Mouse (Mus musculus) layer of hippocampus, adult 11-12 months (tissue): Measurements from ENCODE around the gene Vopp1.

ENCODE experiments used
- DNase-seq: peaks from one replicate; pipeline ENCODE4 v3.0.0; 2022; ENCODE audit warnings: low spot score

Gene Vopp1

DNA sequence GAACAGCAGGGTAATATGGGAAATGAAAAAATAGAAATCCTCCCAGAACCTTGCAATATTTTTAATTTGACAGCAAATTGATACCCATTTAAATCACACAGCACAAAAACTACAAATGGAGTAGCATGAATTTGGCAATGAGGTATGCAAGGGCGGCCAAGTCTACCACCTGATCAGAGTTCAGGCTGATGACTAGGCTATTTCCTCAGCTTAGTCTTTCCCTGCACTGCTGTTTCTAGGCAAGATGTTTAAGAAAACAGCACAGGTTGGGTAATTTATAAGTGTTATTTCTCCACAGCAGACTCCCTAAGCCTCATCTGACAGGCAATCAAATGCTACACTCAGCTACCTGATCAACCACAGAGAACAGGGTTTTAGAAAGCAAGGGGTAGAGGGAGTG is 40.7 kb downstream of the Vopp1 start:
- no peak for DNase-seq

DNA sequence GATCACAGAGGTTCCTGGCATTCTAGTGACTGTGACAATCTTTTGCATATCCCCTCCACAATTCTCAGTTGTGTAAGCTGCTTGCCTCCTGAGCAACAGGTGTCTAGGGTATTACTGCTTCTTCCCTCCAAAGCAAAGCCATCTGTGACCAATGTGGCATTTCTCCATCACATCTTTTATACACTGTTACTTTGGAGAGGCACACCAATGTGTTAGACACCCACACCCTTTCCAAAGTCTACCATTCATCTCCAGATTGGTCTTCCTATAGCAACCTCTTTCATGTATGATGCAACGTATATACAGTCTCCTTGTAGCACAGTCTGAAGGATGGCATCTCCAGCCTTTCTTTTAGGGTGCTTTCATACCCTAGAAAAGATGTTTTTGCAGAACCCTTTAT is 42.3 kb downstream of the Vopp1 start:
- DNase-seq: no peak

GRCm38 (mm10) chr6:57780359-57780758 is 44.6 kb downstream of the Vopp1 start:
- DNase-seq: no peak

DNA sequence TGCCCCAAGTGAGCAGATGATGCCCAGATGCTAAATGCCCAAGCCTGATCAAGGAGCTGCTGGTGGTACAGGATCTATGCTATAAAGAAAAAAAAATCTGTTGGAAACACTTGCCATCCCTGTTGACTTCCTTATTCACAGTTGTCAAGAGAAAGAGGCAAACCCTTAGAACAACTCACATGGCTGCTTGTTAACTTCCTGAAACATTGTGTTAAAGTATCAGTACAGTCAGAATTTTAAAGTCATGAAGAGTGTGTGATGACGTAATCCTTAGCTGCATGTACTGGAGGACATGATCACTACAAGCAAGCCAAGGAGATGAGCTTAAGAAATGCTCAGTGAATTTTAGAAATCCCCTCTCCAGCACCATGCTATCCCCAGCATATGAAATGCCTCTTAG is 51.2 kb downstream of the Vopp1 start:
- DNase-seq: no peak

- no peak for DNase-seq
Measured at GRCm38 (mm10) chr6:57770467-57771190, 54.3 kb downstream of the Vopp1 start.

DNA sequence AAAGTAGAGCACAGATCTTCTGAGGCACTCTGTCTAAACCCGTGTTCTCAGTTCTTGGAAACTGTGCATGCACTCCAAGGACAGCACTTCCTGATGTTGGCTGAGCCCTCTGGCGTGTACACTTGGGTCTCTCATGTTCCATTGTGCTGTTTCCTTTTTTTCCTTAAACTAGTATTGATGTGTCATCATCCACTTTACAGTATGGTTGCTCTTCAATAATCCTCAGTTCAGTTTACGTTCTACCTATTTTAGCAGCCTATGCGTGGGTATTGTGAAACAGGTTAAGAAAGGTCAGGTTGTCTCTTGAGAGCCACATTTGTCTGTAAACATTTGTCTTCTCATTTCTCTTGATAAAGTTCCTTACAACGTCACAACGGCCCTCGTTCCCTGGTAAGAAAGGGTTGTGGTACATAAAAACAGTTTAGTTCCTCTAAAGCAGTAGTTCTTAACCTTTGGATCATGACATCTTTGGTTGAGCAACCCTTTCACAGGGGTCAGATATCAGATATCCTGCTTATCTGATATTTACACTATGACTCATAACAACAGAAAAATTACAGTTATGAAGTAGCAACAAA is 55.9 kb downstream of the Vopp1 start:
- no peak for DNase-seq

- DNase-seq: no peak
Measured at GRCm38 (mm10) chr6:57767112-57767868, 57.7 kb downstream of the Vopp1 start.

- no peak for DNase-seq
Measured at GRCm38 (mm10) chr6:57766287-57766686, 58.7 kb downstream of the Vopp1 start.

- peak; percentile 32 for DNase-seq
Measured at GRCm38 (mm10) chr6:57765095-57765878, 59.7 kb downstream of the Vopp1 start.

GRCm38 (mm10) chr6:57763054-57763453 is 61.9 kb downstream of the Vopp1 start:
- DNase-seq: no peak

DNA sequence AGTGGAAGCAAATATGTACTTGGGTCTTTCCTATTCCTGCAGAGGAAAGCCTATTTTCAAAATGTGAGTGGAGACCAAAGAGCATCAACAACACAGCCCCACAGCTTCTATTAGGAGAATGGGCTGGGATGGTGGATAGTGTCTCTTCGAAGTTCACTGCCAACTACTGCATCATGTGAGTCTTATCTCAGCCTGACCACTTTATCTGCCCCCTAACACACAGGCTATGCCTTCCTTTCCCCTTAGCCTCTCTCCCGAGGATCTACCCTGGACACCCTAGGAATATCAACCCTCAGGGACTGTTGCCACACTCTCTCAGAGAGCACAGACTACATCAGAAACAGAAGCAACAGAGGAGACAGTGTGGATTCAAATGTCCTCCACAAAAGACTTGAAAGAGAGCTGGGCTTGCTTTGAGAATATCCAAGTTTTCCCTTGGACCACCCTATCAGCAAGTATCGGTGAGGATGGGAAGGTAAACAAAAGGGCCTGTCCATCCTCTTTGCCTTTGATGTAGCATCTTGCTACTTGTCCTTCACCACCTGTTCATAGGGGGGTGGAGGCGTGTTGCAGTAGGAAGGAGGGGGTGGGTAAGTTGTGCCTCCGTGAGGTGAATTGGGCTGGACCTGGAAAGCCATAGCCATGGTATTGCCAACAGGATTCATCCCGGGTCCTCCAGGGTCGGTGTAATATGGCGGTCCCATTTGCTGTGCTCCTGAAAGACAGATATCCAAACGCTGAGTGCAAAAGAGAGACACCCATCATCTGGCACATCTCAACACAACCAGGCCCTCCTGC is 70.8 kb downstream of the Vopp1 start:
- DNase-seq: no peak

GRCm38 (mm10) chr6:57745748-57746129 is 79.2 kb downstream of the Vopp1 start:
- DNase-seq: no peak

DNA sequence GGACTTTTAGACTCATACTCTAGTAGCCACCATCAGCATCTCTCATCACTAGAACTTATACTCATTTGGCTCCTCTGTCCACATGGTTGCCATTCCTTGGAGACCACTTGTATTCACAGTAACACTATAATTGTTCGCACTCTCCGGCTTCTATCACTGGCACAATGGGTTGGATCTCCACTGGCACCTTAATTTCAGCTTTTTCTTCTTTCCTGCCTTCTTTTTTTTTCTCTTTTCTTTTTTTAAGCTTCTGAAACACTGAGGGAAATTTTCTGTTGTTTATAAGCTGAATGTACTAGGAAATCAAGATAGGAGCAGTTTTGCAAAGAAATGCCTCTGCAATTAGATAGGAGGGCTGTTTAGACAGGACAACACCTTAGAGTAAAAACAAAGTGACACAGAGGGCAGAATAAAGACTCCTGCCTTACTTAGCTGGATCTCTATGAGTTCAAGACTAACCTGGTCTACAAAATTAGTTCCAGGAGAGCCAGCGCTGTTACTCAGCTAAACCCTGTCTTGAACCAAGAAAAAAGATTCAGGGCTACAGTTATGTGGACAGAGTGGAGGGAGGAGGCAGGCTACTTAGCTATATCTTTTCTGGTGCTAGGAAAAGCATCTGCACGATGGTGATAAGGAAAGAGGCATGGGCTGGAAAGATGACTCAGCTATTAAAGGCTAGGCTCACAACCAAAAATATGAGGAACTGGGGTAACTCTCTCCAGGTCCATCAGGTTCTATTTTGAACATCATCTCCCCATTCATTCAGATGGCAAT is 79.8 kb downstream of the Vopp1 start:
- DNase-seq: no peak

DNA sequence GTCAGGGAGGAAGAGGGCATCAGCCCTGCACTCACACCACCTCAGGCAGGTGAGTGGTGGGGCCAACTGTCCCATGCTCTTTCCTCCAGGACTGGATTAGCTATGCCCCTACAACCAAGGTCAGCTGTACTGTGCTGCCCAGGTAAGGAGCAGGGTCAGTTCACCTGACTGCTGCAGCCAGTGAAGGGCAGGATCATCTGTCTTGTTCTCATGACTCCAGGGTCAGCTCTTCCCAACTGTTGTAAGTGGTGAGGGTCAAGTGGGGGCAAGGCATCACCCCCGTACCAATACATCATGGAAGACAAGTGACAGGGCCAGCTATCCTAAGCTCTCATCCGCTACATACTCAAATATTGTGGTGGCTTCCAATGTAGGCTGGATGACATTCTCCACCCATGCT is 80.8 kb downstream of the Vopp1 start:
- DNase-seq: no peak

- no peak for DNase-seq
Measured at GRCm38 (mm10) chr6:57743333-57743732, 81.6 kb downstream of the Vopp1 start.

DNA sequence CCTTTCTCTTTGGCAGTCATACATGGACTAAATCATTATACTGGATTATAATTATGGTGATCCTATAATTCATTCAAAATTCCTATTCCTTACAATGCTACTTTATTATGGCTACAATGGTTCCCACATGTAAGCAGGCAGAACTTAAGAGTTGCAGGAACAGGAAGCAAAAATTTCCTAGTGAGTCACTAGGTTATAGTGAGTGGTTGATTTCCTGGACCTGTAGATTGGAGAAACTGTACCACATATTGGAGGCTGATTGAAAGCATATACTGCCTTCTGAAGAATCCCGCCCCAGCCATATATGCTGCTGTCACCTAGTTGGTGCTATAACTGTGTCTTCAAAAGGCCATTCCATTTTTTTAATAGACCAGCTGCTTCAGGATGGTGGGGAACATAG is 82.2 kb downstream of the Vopp1 start:
- DNase-seq: no peak

DNA sequence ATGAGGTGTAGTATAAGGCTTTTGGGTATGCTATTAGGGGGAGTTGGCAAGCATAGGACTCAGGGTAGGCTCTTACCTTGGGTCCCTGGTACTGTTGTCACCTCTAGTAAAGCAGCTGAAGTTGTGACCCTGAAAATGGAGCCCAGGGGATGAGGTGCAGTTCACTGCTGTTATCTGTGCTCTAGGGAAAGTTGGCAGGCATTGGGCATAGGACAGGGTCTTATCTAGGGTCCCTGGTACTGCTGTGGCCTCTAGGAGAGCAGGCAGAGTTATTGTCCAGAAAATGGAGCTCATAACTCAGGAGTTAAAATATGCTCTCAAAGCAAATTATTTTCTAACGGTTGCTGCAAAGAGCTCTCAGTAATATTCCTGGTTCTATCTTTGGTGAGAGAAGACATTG is 103.6 kb downstream of the Vopp1 start:
- no peak for DNase-seq

DNA sequence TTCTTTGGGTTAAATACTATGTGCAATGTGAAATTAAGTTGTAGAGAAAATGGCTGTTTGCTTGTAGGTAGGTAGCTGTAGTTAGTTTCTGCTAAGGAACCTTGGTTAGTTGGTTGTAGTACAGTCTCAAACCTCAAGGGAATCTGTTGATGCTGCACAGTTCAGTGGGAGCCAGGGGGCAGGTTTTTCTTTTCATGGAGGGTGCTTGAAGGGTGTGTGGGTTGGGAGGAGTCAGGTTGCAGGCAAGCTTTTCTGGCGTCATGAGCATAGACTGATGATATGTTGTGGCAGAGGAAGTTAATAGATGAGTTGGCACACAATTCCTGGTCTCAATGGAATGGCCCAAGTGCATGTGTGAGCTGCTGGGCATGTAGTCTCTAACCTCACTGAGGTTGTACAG is 113.2 kb downstream of the Vopp1 start:
- DNase-seq: no peak

DNA sequence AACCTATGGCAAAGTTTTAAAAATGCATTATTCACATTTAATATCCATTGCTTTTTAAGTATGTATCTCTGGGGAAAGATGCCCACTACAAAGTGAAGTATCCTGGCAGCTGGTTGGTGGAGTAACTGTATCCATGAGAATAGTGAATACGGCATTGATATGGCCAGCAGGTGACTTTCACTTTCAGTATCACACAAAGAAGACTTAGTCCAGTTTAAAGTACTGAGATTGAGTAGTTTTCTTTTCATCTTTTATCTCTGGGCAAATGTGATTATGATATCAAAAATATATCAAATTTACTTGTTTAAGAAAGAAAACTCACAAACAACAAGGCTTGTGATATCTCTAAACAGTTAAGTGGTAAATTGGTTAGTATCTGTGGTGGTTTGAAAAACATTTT is 118.2 kb downstream of the Vopp1 start:
- no peak for DNase-seq

DNA sequence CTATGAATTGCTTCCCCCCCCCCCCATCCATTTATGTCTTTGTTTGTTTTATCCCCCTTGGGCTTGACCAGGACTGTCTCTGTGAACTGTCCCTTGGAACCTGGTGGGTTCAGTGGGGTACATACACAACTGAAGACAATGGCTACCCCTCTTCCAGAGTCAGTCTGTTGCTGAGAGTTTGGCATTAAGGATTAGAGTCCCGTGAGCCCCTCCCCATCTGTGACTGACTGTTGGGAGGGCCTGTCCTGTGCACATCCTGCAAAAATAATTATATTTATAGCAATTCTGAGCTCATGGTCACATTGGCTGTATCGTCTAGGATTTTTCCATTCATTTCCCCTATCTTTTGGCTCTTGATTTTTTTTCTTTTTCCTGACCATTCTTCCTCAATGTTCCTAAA is 121.3 kb downstream of the Vopp1 start:
- DNase-seq: no peak
